Mouse (Mus musculus) spleen, adult 2 months (tissue): Measurements from ENCODE around the gene Yeats2. TPM values are rescaled to one million over a fixed set of nuclear protein-coding genes. Genes with fewer than 3 reads are reported as not detected.
"Not testable (repeated sequence)": the region's sequence is repeated elsewhere in the genome, so short reads cannot be mapped to it uniquely, and the experiment has no call there.

Source experiments
- DNase-seq, 2 experiments: peaks; one replicate each; pipeline versions ENCODE4 v3.0.0 to v3.0.0-alpha.2; 2012 to 2021; ENCODE audit warnings: low spot score in 2 of 2, low read depth in 1 of 2
- H3K27ac ChIP-seq: fragments of 200-500 bp; 2 replicates; pipeline ENCODE4 v1.5.1; 2012; ENCODE audit warnings: low read length, inconsistent platforms; ENCODE audit not compliant: insufficient read depth
- H3K27me3 ChIP-seq: fragments of 200-500 bp; 2 replicates; pipeline ENCODE4 v1.6.1; 2012; ENCODE audit warnings: mild to moderate bottlenecking, moderate library complexity, low read length, inconsistent platforms; ENCODE audit not compliant: control insufficient read depth, insufficient read depth
- H3K36me3 ChIP-seq: fragments of 200-500 bp; 2 replicates; pipeline ENCODE4 v1.6.1; 2012; ENCODE audit warnings: mild to moderate bottlenecking, low read length, inconsistent platforms; ENCODE audit not compliant: control insufficient read depth, insufficient read depth
- H3K4me1 ChIP-seq: fragments of 200-500 bp; 2 replicates; pipeline ENCODE4 v1.6.1; 2011; ENCODE audit warnings: inconsistent platforms; ENCODE audit not compliant: control insufficient read depth, insufficient read depth, insufficient read length
- H3K4me3 ChIP-seq: fragments of 200-500 bp; 2 replicates; pipeline ENCODE4 v1.5.1; 2011; ENCODE audit warnings: mild to moderate bottlenecking, inconsistent platforms; ENCODE audit not compliant: insufficient read depth, insufficient read length; ENCODE audit errors: extremely low read depth
- CTCF ChIP-seq: fragments of 200-500 bp; IDR thresholded peaks from 2 replicates; pipeline ENCODE4 v1.5.1; 2011; ENCODE audit warnings: mild to moderate bottlenecking, inconsistent platforms; ENCODE audit not compliant: insufficient read depth, insufficient read length, insufficient replicate concordance; ENCODE audit errors: extremely low read depth
- POLR2A ChIP-seq: fragments of 200-500 bp; IDR thresholded peaks from 2 replicates; pipeline ENCODE4 v1.6.1; 2011; ENCODE audit warnings: low read depth, low read length, inconsistent platforms
- WGBS: fragments of 180-500 bp; shearing (Covaris S2); methylation state at CpG from one replicate; pipeline ENCODE4 v1.1.7; 2018; 5-methylcytosine and 5-hydroxymethylcytosine counted together
- polyA plus RNA-seq: library from polyadenylated mRNA; depleted of rRNA; stranded (reverse); fragments of >200 nt; gene quantifications from 2 replicates; pipeline ENCODE4 v1.2.3, GENCODE M21; 2012

Yeats2 gene
- polyA plus RNA-seq, 1 experiment = 12.5 TPM

DNA sequence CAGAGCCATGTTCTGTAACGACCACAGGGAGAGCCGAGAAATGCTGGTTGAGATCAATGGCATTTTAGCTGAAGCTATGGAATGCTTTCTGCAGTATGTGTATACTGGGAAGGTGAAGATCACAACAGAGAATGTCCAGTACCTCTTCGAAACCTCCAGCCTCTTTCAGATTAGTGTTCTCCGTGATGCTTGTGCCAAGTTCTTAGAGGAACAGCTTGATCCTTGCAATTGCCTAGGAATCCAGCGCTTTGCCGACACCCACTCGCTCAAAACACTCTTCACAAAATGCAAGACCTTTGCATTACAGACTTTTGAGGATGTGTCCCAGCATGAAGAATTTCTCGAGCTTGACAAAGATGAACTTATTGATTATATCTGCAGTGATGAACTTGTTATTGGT, 33.9 kb upstream of the Yeats2 start:
- Histone ChIP-seq H3K4me1 (peaks cover 4% of the 10 kb centered on the region; the same call in 1 of the 2 replicates), H3K4me3 (no peak overlapping the region), H3K27ac (no peak overlapping the region), H3K36me3 (peaks cover 39% of the 10 kb centered on the region), H3K27me3 (no peaks in the 10 kb centered on the region)
- 92% methylated on average over 8 of the region's 8 CpGs for WGBS
- DNase-seq = no peak
- TF ChIP-seq CTCF (no peak), POLR2A (no peak)

DNA sequence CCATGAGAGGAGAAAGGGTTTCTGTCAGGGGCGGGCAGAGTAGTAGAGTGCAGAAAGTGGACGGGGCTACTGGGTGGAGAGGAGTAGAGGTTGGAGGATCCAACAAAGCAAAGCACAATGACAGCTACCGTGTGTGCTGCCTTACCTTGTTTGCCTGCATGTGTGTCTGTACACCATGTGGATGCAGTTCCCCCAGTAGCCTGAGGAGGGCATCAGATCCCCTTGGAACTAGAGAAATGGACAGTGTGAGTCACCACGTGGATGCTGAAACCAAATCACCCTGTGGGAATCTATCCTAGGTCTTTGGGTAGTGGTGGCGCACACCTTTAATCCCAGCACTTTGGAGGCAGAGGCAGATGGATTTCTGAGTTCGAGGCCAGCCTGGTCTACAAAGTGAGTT, 31.9 kb upstream of the Yeats2 start:
- 97% methylated on average over 6 of the region's 6 CpGs for WGBS

DNA sequence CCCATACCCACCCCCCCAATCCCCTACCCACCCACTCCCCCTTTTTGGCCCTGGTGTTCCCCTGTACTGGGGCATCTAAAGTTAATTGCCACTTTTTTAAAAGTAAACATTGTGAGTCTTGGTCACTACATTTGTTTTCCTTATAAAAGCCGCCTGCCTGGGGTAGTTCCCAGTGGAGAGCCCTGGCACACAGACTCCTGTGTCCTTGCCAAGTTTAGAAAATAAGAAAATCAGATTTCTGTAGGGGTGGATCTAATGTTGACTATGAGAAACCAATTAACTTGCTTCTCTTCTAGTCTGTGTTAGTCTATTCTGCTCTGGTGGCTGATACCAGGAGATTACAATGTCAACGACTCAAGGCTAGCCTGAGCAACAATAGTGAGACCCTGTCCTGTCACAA, 28.2 kb upstream of the Yeats2 start:
- no peak for DNase-seq
- WGBS = 84% methylated on average over 2 of the region's 2 CpGs
- no peak overlapping the region for H3K27ac ChIP-seq
- no peak overlapping the region for H3K4me3 ChIP-seq
- TF ChIP-seq POLR2A (no peak), CTCF (no peak)
- no peaks in the 10 kb centered on the region for H3K27me3 ChIP-seq
- no peaks in the 10 kb centered on the region; the same call in 1 of the 2 replicates for H3K4me1 ChIP-seq
- peaks cover 45% of the 10 kb centered on the region for H3K36me3 ChIP-seq

More for the DNA sequence above, 31.9 kb upstream of the Yeats2 start:
- Histone ChIP-seq H3K27me3 (no peaks in the 10 kb centered on the region), H3K4me3 (no peak overlapping the region), H3K36me3 (peaks cover 40% of the 10 kb centered on the region), H3K4me1 (peaks cover 4% of the 10 kb centered on the region; the same call in 1 of the 2 replicates), H3K27ac (no peak overlapping the region)
- DNase-seq = no peak
- no peak for TF ChIP-seq POLR2A
- no peak for TF ChIP-seq CTCF

DNA sequence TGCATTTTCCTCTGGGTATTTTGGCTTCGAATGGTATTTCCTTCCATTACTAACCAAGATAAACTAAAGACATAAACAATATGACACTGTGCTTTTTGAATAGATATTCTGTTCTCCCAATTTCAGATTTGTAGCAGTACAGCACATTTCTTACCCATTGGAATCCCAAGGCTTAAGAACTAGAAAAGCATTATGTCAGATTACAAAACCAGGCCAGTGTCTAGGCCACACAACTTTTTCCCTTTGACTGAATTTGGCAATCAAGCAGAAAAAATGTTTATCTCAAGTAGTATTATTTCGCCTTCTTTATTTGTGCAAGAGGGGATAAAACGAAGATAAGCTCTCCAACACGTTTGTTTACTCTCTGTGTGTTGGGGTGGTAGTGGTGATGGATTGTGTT, 24.8 kb upstream of the Yeats2 start:
- DNase-seq = no peak
- WGBS = 91% methylated on average over 4 of the region's 4 CpGs
- no peak overlapping the region for H3K27ac ChIP-seq
- TF ChIP-seq POLR2A (no peak), CTCF (no peak)
- H3K36me3 ChIP-seq = peaks cover 50% of the 10 kb centered on the region
- H3K4me1 ChIP-seq = no peaks in the 10 kb centered on the region; the same call in 1 of the 2 replicates
- H3K4me3 ChIP-seq = no peak overlapping the region
- H3K27me3 ChIP-seq = no peaks in the 10 kb centered on the region

DNA sequence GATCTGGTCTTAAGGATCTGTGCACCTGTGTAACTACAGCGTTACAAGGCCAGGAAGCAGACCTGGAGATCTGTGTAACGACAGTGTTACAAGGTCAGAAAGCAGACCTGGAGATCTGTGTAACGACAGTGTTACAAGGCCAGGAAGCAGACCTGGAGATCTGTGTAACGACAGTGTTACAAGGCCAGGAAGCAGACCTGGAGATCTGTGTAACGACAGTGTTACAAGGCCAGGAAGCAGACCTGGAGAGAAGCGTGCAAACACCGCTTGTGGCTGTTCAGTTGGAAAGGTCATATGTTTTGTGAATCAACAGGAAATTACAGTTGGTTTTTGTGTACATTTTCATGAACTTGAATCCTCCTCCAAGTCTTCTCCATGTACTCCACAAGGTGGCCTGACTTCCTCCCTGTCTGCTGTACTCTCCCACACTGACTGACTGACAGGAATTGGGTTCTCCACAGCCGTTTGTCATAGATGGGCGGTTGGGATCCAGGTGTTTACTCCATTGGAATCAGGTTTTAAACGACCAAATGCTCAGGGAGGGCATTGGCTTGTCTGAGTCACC, 14.5 kb upstream of the Yeats2 start:
- H3K27me3 ChIP-seq, H3K27ac ChIP-seq, DNase-seq, H3K4me1 ChIP-seq, H3K4me3 ChIP-seq: not testable (repeated sequence)
- peaks cover 29% of the 10 kb centered on the region for H3K36me3 ChIP-seq
- WGBS = 48% methylated on average over 10 of the region's 10 CpGs

DNA sequence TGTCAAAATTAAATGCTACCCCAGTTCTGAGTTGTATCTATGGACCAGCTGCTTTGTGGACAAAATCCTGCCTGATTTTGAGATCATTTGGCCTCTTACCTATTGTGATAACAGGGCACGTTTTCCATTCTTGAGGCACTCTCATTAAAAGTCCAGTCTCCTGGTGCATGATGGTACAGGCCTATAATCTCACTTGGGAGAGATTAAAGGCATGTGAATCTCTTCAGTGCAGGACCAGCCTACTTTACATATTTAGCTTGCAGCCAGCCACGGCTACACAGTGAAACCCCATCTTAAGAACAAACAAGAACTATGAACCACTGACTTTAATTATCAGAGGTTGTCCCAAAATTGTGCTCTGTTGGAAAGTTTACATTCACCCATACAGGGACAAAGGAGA, 10.5 kb upstream of the Yeats2 start:
- no peak for DNase-seq
- H3K4me3 ChIP-seq = no peak overlapping the region
- no peak overlapping the region for H3K27ac ChIP-seq
- H3K36me3 ChIP-seq = peaks cover 10% of the 10 kb centered on the region
- no peaks in the 10 kb centered on the region for H3K27me3 ChIP-seq
- WGBS = 83% methylated on average over 2 of the region's 2 CpGs
- TF ChIP-seq POLR2A (no peak), CTCF (no peak)
- H3K4me1 ChIP-seq = no peaks in the 10 kb centered on the region

DNA sequence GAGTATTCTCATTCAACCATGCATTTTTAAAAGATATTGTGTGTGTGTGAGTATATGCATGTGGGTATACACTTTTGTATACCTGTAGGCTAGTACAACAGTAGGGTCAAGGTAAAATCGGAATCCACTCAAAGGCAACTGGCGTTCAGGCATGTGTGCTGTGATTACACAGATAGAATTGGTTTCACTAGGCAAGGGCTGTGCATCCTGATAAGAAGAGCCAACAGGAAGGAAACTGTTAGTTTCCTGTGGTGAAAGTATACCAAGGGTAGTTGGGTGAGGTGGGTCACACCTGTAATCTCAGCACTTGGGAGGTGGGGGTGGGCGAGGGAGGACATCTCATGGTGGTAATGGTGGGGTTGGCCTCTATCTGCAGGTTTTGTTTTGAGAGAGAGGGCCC, 3.7 kb downstream of the Yeats2 start:
- DNase-seq = no peak
- WGBS = 56% methylated on average over 3 of the region's 3 CpGs
- TF ChIP-seq CTCF = no peak
- no peak for TF ChIP-seq POLR2A
- Histone ChIP-seq H3K36me3 (no peaks in the 10 kb centered on the region), H3K4me3 (no peak overlapping the region), H3K27me3 (no peaks in the 10 kb centered on the region), H3K27ac (no peak overlapping the region), H3K4me1 (peaks cover 7% of the 10 kb centered on the region; the same call in 1 of the 2 replicates)
